Mouse (Mus musculus) urinary bladder, postnatal 4 days (tissue): ENCODE measurements around the gene Igsf8.

Experiments
- DNase-seq, 2 experiments: peaks; one replicate each; pipeline ENCODE4 v3.0.0; 2021 to 2022; ENCODE audit warnings: low spot score in 2 of 2

Gene Igsf8

GRCm38 (mm10) chr1:172273386-172273785 is 11.9 kb downstream of the Igsf8 start:
- no peak for DNase-seq

DNA sequence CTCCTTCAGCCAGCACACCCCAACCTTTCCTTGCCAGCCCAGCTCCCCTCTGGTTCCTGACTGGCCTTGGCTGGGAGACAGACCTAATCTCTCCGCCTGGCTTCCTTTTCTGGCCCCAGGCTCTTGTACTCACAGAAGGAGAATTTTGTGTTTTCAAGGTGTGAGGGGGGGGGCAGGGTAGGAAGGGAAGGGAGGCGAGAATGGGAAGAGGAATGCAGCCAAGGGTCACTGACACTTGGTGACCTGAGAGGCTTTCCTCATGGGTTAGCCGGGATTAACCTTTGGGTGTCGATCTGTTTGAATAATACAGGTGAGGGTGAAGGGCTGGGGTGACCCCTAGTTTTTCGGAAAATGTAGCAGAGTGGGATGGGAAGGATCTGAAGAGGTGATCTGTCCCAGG is 12.7 kb downstream of the Igsf8 start:
- DNase-seq: no peak

DNA sequence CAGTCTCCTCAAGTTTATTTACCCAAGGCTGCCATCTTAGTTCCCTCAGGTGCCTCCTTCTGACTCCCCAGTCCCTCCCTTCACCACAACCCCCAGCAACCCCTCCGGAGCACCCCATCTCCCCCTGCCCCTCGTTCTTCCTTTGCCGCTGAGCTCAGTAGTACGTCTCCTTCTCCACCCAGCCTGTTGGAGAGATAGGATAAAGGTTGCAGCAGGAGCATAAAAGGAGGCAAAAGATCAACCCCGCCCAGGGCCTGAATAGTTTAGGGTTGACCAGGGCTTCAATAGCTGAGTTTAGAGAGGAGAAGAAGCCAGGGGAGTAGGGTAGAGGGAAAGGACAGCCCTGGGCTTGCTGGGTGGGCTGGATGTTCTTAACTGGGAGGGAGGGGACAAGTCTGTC is 13.1 kb downstream of the Igsf8 start:
- no peak for DNase-seq

DNA sequence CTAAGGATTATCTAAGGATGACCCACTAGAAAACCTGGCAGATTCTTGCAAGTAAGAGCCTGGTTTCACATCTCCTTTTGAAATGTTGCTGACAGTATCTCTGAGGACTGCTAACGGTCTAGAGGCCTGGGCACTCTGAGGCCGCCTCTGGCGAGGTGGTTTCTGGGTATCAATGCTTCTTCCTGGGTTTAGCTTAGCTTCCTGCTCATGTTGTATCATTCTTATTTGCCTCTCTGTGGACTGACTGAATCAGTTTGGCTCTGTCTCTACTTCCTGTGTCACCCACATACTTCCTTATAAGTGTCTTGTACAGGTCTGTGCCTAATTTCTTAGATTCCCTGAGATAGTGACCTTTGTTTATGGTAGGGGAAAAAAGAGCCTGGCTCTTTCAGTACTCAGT is 15.7 kb downstream of the Igsf8 start:
- no peak for DNase-seq

- DNase-seq: no peak
Observed at GRCm38 (mm10) chr1:172278328-172278727, 16.9 kb downstream of the Igsf8 start.

DNA sequence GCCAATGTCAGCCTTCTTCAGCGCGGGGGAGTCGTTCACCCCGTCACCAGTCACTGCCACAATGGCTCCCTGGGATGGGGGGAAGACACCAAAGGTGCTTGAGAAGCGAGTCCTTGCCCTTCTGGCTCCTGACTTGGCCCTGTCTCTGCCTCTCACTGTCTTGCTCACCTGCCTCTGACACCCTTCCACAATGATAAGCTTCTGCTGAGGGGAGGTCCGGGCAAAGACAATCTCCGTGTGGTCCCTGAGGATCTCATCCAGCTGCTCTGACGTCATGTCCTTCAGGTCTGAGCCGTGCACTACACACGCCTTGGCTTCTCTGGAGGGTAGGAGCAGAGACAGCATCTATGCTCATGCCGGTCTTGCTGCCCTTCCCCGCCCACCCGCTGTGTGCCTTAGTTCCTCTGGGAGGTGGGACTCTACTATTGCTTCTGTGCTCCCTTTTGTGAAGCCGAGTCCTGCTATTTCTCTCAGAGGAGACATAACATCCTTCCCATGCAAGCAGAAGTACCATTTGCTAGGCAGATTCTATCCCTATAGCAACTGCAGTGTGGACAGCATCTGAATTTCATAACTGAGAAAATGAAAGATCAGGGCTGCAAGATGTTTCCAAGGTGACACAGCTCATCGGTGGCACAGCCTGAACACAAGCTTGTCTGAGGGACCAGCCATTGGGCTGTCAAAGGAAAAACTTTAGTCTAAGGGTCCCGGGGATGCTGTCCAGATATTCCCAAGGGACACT is 18.5 kb downstream of the Igsf8 start:
- no peak for DNase-seq

- DNase-seq: no peak
Observed at GRCm38 (mm10) chr1:172281522-172282254, 20.2 kb downstream of the Igsf8 start.

GRCm38 (mm10) chr1:172283073-172283472 is 21.6 kb downstream of the Igsf8 start:
- no peak for DNase-seq

- no peak for DNase-seq
Observed at GRCm38 (mm10) chr1:172284221-172284620, 22.8 kb downstream of the Igsf8 start.

DNA sequence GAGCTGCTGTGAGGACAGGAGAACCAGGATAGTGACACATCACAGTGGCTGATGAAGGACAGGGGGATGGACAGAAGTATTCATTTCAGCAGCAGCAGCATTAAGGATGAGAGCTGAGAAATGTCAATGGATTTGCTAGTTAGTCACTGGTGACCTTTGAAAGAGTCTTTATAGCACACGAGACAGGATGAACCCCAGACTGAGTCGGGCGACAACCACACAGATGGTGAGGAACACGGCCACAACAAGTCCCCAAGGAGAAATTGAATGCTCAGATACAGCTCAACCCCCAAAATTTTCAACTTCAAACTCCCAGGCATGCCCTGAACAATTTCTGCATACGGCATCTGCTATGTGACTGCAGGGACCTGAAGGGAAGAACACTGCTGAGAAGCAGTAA is 25.3 kb downstream of the Igsf8 start:
- DNase-seq: no peak

DNA sequence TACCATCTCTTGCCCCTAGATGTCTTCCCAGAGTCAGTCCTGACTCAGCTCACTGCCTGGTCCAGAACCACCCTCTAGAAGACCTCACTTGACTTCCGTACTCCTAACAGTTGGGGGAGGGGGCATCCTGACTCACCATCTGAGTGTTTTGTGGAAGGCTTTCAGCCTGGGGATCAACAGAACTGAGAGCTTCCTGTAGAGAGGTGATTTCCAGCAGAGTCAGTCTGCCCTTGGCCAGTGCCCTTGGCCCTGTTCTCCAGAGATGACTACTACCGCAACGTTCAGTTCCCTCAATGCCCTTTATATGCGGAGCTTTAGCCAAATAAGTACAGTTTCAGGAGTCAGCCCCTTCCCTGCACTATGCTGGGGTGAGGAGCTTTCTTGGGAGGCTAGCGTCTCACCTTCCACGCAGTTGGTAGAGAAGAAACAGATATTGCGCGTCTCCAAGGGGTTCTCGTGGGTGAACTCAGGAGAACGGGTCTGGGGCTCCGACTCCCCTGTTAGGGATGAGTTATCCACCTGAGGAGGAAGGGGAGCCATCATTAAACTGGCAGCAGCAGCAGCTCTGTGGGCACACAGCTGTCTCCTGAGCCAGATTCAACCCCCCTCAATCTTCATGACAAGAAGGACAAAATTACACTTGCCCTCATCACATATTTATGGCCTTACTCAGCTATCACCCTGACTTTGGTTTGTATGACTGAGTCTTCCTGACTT is 27.6 kb downstream of the Igsf8 start:
- DNase-seq: no peak

DNA sequence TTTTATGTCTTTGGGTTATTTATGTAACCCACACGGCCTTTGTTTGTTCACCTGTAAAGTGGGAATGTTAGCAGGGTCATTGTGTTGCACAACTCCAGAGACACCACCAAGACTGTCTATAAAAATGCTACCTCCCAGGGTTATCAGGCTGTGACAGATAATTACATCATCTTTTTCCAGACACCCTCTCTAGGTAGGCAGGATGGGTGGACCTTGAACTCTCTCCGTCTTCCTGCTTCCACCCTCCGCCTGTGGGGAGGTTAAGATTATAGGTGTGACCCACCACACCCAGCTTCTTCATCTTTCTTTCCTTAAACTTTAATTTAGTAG is 28.1 kb downstream of the Igsf8 start:
- DNase-seq: no peak

GRCm38 (mm10) chr1:172292880-172293279 is 31.4 kb downstream of the Igsf8 start:
- no peak for DNase-seq

- DNase-seq: no peak
Observed at GRCm38 (mm10) chr1:172293449-172293848, 32.0 kb downstream of the Igsf8 start.

GRCm38 (mm10) chr1:172295751-172296197 is 34.3 kb downstream of the Igsf8 start:
- no peak for DNase-seq

DNA sequence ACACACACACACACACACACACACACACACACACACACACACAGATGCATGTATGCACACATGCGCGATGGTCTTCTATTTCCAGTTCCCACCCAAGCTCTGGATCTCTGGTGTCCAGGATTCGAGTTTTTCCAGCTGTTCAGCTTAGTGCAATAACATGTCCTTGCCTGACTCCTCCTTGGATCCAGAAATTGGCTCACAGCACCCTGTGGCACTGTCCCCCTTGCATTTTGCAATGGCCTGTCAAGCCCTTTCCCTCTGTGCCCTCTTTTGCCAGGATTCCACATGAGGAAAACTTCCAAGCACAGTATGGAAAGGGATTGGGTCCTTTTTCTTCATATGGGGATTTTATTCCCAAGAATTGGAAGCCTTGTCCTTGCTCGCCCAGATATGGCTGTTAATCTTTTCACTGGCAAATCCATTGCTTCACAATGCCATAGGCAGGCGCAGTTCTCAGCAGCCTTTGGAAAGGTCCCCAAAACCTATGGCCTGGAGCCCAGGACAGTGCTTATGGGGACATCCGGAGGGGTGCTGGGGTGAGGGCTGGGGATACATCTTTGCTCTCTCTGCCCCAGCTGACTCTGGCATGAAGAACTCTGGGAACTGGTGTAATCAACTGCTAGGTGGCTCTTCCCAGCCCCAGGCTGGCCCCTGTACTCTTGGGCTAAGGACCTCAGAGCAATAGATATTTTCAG is 35.5 kb downstream of the Igsf8 start:
- no peak for DNase-seq

DNA sequence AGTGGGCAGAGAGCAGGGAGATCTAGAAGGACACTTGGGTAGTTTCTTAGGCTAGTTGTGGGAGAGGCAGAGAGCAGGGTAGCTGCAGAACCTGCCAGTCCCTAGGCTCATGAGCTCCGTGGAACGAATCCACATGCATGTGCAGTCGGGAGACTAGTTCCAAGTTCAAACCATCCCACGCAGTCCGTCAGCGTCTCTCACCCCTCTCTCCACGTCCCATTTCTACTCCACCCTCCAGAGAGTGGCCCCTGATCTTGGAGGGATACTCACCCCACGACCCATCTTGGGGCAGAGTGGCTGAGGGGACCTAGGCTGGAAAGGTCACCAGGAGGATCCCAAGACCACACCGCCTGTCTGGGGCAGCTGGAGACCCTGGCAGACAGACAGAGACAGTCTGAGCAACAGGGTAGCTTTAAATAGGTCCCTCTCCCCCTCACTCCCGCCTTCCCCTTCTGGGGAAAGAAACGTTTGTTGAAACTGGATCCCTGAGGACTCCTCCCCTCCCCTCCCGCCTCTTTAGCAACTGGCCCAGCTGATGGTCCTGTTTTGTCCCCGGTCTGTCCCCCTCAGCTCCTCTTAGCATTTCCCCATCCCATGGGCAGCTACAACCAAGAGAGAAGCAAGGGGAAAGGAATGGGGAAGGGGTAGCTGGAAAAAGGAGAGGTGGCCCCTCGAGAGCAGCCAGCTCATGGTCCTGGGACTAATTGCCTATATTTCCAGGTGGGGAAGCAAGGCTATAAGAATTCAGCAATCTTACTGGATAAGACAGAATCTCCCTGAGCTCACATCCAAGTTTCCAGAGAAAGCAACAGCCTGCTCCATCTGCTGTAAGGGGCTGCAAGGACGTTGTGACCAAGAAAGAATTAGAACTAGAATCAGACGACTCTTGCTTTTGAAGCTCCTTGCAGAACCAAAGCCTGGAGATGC is 36.4 kb downstream of the Igsf8 start, which contains the start of gene Atp1a2:
Gene Atp1a2, minus strand, starts transcription at position 454 of the 927 bp plus-strand sequence.
- peak in 1 of 2 experiments; percentile 58 for DNase-seq

- DNase-seq: no peak
Observed at GRCm38 (mm10) chr1:172299528-172299927, 38.1 kb downstream of the Igsf8 start.

GRCm38 (mm10) chr1:172300247-172300646 is 38.8 kb downstream of the Igsf8 start:
- no peak for DNase-seq

DNA sequence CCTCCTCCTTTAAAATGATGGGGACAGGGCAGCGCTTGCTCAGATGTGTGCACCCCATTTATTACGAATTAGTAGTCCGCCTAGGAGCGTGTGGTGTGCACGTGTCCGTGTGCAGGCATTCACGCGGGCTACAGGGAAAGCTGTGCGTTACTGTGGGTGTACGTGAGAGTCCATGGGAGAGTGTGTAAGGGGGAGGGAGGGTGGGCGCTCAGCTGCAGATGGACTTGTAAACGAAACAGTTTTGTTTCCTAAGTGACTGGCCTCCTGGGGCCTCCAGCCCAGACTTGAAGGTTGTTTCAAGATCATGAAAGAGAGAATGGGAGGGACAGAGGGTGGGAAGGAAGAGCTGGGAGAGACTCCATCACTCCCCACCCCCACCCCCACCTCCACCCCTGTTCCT is 39.7 kb downstream of the Igsf8 start:
- DNase-seq: no peak

GRCm38 (mm10) chr1:172302311-172302710 is 40.9 kb downstream of the Igsf8 start:
- no peak for DNase-seq
